Mouse (Mus musculus) stomach, postnatal 0 days (tissue): ENCODE measurements at regions not wholly inside any gene's neighbourhood (a gene's known extent, or its start where the extent isn't known, plus 50 kb on each side); places are given as distances from the start of the nearest gene placed in this dataset.

Experiments used
- CTCF ChIP-seq: IDR thresholded peaks from 2 replicates; pipeline ENCODE4 v1.5.1; 2016; ENCODE audit warnings: antibody characterized with exemption, low read depth, mild to moderate bottlenecking, moderate library complexity
- EP300 ChIP-seq: optimal IDR thresholded peaks from 2 replicates; pipeline ENCODE3; 2016; ENCODE audit warnings: antibody characterized with exemption

- TF ChIP-seq CTCF (no peak), EP300 (no peak)
Observed at GRCm38 (mm10) chr8:23580106-23580505, 1145.5 kb downstream of the Adam3 start.
